In genomic region chr1:58304296-58304695, GRCm38 (mm10) we compare ENCODE assay signal across 10 mouse cellular contexts. TPM values are rescaled to one million over a fixed set of nuclear protein-coding genes. Genes with fewer than 3 reads are reported as not detected.
A peak's percentile ranks its signal among the peaks of the same experiment; 100 is the strongest.
DNase-seq lines count a peak whose midpoint lies in the region; ATAC-seq and TF ChIP-seq lines count a peak whose summit lies in the region.
"Had no signal": no experiment of that assay in that cellular context is flagged by ENCODE, and none has a peak within 500 bp of the region (broad histone marks: within the 10 kb centered on the region; RNA-seq: fewer than 3 reads in every experiment).

No protein-coding gene starts in this region.

- intact Hi-C loops in heart, postnatal 25 days (cut with DNase I): no loop called here

- no peaks in the 10 kb centered on the region for H3K4me1 ChIP-seq in limb, embryonic 12.5 days (replicated peaks)
- peaks cover 17% of the 10 kb centered on the region for H3K4me1 ChIP-seq in limb, embryonic 10.5 days
- peaks cover 26% of the 10 kb centered on the region for H3K4me1 ChIP-seq in thymus, adult 2 months (replicated peaks; ENCODE audit: control insufficient read depth, insufficient read depth, low read length)
- no peaks in the 10 kb centered on the region for H3K4me1 ChIP-seq in liver, embryonic 11.5 days (replicated peaks; ENCODE audit: control insufficient read depth, insufficient read depth, low read length)

- no peak for DNase-seq in limb, embryonic 10.5 days (ENCODE audit: low spot score)
- peak; percentile 82 for DNase-seq in ZHBTc4 (ENCODE audit: low read depth, low spot score)
- DNase-seq in heart, postnatal 25 days (ENCODE audit: low spot score): peak; percentile 18
- peak; percentile 21 for DNase-seq in thymus, adult 2 months
- no peak for DNase-seq in liver, embryonic 11.5 days (ENCODE audit: low spot score)
- DNase-seq in embryo, embryonic 10.5 days (ENCODE audit: low spot score): no peak
- no peak for DNase-seq in c-Kit-positive CD71-positive TER-119-positive erythroid progenitor cells, embryonic 14.5 days (ENCODE audit: low spot score)

- no peaks in the 10 kb centered on the region for H3K27me3 ChIP-seq in limb, embryonic 12.5 days
- H3K27me3 ChIP-seq in limb, embryonic 10.5 days (ENCODE audit: low read depth, poor library complexity, severe bottlenecking): no peaks in the 10 kb centered on the region
- H3K27me3 ChIP-seq in thymus, adult 2 months (ENCODE audit: control insufficient read depth, insufficient read depth, low read length): no peaks in the 10 kb centered on the region
- no peaks in the 10 kb centered on the region for H3K27me3 ChIP-seq in liver, embryonic 11.5 days (replicated peaks; ENCODE audit: control insufficient read depth, insufficient read depth, low read length)
- H3K27me3 ChIP-seq: Patski had no signal

- H3K9me3 ChIP-seq in limb, embryonic 12.5 days: no peaks in the 10 kb centered on the region
- no peaks in the 10 kb centered on the region for H3K9me3 ChIP-seq in limb, embryonic 10.5 days (replicated peaks)
- no peaks in the 10 kb centered on the region for H3K9me3 ChIP-seq in liver, embryonic 11.5 days (ENCODE audit: control insufficient read depth, low read length)

- 72% methylated on average over 12 of the region's 12 CpGs for WGBS in limb, embryonic 12.5 days
- WGBS in limb, embryonic 10.5 days: 78% methylated on average over 12 of the region's 12 CpGs
- 11% methylated on average over 12 of the region's 12 CpGs for WGBS in thymus, adult 2 months
- WGBS in liver, embryonic 11.5 days: 70% methylated on average over 12 of the region's 12 CpGs

- H3K4me2 ChIP-seq in limb, embryonic 12.5 days: no peak overlapping the region
- no peak overlapping the region for H3K4me2 ChIP-seq in liver, embryonic 11.5 days

- TF ChIP-seq POLR2A in thymus, adult 2 months (IDR thresholded peaks at IDR 0.05; ENCODE audit: control insufficient read depth, extremely low read depth, insufficient read depth, low read length, poor library complexity): no peak

- no peak for ATAC-seq in limb, embryonic 12.5 days (ENCODE audit: insufficient number of reproducible peaks, insufficient read depth, low FRiP score, low TSS enrichment, low read depth)
- ATAC-seq in liver, embryonic 11.5 days (replicated peaks; ENCODE audit: low FRiP score): no peak
- ATAC-seq: Patski had no signal

- H3K9ac ChIP-seq in limb, embryonic 12.5 days (replicated peaks): no peak overlapping the region
- H3K9ac ChIP-seq in liver, embryonic 11.5 days (ENCODE audit: low read depth, low read length): no peak overlapping the region

- no peaks in the 10 kb centered on the region for H3K36me3 ChIP-seq in limb, embryonic 12.5 days
- H3K36me3 ChIP-seq in limb, embryonic 10.5 days: no peaks in the 10 kb centered on the region
- H3K36me3 ChIP-seq in thymus, adult 2 months (ENCODE audit: control insufficient read depth, insufficient read depth, low read length): no peaks in the 10 kb centered on the region
- H3K36me3 ChIP-seq in liver, embryonic 11.5 days (ENCODE audit: control insufficient read depth, insufficient read depth, low read length): no peaks in the 10 kb centered on the region

- 0 out of 2 replicates have a peak overlapping the region, but pooled peaks have one; percentile 1 for H3K27ac ChIP-seq in limb, embryonic 12.5 days
- no peak overlapping the region for H3K27ac ChIP-seq in limb, embryonic 10.5 days
- H3K27ac ChIP-seq in thymus, adult 2 months (ENCODE audit: control insufficient read depth, insufficient read depth, low read length): peak overlapping the region; percentile 56
- H3K27ac ChIP-seq in liver, embryonic 11.5 days (ENCODE audit: low read depth, low read length): no peak overlapping the region

- TF ChIP-seq CTCF in thymus, adult 2 months (IDR thresholded peaks at IDR 0.05; ENCODE audit: borderline replicate concordance, control insufficient read depth, extremely low read depth, insufficient read depth, low read length, poor library complexity): no peak

- H3K4me3 ChIP-seq in limb, embryonic 12.5 days (replicated peaks): no peak overlapping the region
- no peak overlapping the region for H3K4me3 ChIP-seq in limb, embryonic 10.5 days
- H3K4me3 ChIP-seq in thymus, adult 2 months (ENCODE audit: control insufficient read depth, insufficient read depth, low read length): no peak overlapping the region
- H3K4me3 ChIP-seq in liver, embryonic 11.5 days (ENCODE audit: low read depth, low read length): no peak overlapping the region

RNA-seq across cellular contexts. Expression of gene Aox2, which starts 26.2 kb away (rescaled TPM):
- 0.04 TPM in 1 of 2 replicates, not detected in the other for polyA plus RNA-seq in limb, embryonic 12.5 days (2016; fragmentation: Nextera tagmentation; extraction: Ambion mirVana)
- 0.03 TPM in 1 of 2 replicates, not detected in the other for polyA plus RNA-seq in limb, embryonic 10.5 days (2016; fragmentation: Nextera tagmentation; extraction: Ambion mirVana)
- not detected for total RNA-seq in heart, postnatal 25 days (2021)
- polyA plus RNA-seq in thymus, adult 2 months (2012; rRNA removed): 0.46 and 0.50 TPM in 2 replicates
- polyA plus RNA-seq in liver, embryonic 11.5 days (2014; fragmentation: Nextera tagmentation; extraction: Ambion mirVana): not detected in 2 replicates
- polyA plus RNA-seq: limb, embryonic 11.5 days had no signal

Comparison
In these comparisons a context has a peak if more than half of its experiments do, and no peak if none do; other contexts are left out.
1. H3K27ac ChIP-seq: peak in limb, embryonic 12.5 days (single experiment) and thymus, adult 2 months (single experiment); none in limb, embryonic 10.5 days (single experiment) and liver, embryonic 11.5 days (single experiment).
2. DNase-seq: peak in ZHBTc4 (single experiment), heart, postnatal 25 days (single experiment) and thymus, adult 2 months (single experiment); none in limb, embryonic 10.5 days (single experiment), liver, embryonic 11.5 days (single experiment), embryo, embryonic 10.5 days (single experiment) and c-Kit-positive CD71-positive TER-119-positive erythroid progenitor cells, embryonic 14.5 days (single experiment).